ENCODE assay signal across 31 mouse cellular contexts in genomic region chr3:35516517-35516916, GRCm38 (mm10).
"Had no signal": no experiment of that assay in that cellular context is flagged by ENCODE, and none has a peak within 500 bp of the region (broad histone marks: within the 10 kb centered on the region; RNA-seq: fewer than 3 reads in every experiment).

No protein-coding gene starts in this region.

- DNase-seq: left cerebral cortex, postnatal 4 days; liver; liver, embryonic 13.5 days; liver, postnatal 0 days; lung, adult 18-20 months; lung, adult 2 months; lung, embryonic 14.5 days; lung, postnatal 10 days; lung, postnatal 14 days; lung, postnatal 36 days; lung, postnatal 4 days; midbrain, embryonic 14.5 days had no signal

- H3K4me3 ChIP-seq: limb, embryonic 10.5 days; limb, embryonic 12.5 days; limb, embryonic 13.5 days; limb, embryonic 15.5 days; liver, embryonic 12.5 days; liver, embryonic 13.5 days; liver, embryonic 15.5 days; lung, embryonic 15.5 days; megakaryocyte, embryonic 14.5 days; midbrain, embryonic 10.5 days; midbrain, embryonic 12.5 days; midbrain, embryonic 13.5 days; midbrain, embryonic 15.5 days; myocyte had no signal

- H3K4me2 ChIP-seq: limb, embryonic 12.5 days; limb, embryonic 13.5 days; limb, embryonic 15.5 days; liver, embryonic 11.5 days; liver, embryonic 12.5 days; liver, embryonic 13.5 days; liver, embryonic 15.5 days; lung, embryonic 14.5 days; lung, embryonic 15.5 days; midbrain, embryonic 11.5 days; midbrain, embryonic 12.5 days; midbrain, embryonic 13.5 days; midbrain, embryonic 15.5 days had no signal

- H3K9ac ChIP-seq: limb, embryonic 12.5 days; limb, embryonic 13.5 days; limb, embryonic 15.5 days; liver, embryonic 12.5 days; liver, embryonic 13.5 days; liver, embryonic 14.5 days; liver, embryonic 15.5 days; liver, postnatal 0 days; lung, embryonic 14.5 days; lung, embryonic 15.5 days; midbrain, embryonic 12.5 days; midbrain, embryonic 13.5 days; midbrain, embryonic 15.5 days had no signal

- H3K36me3 ChIP-seq: limb, embryonic 10.5 days; limb, embryonic 12.5 days; limb, embryonic 13.5 days; limb, embryonic 15.5 days; liver, embryonic 12.5 days; liver, embryonic 13.5 days; liver, embryonic 15.5 days; lung, embryonic 15.5 days; midbrain, embryonic 10.5 days; midbrain, embryonic 12.5 days; midbrain, embryonic 13.5 days; midbrain, embryonic 15.5 days had no signal

- H3K9me3 ChIP-seq: limb, embryonic 10.5 days; limb, embryonic 12.5 days; limb, embryonic 13.5 days; limb, embryonic 15.5 days; liver, embryonic 12.5 days; liver, embryonic 13.5 days; liver, embryonic 15.5 days; lung, embryonic 15.5 days; megakaryocyte, embryonic 14.5 days; midbrain, embryonic 10.5 days; midbrain, embryonic 12.5 days; midbrain, embryonic 13.5 days; midbrain, embryonic 15.5 days had no signal

- H3K27me3 ChIP-seq: limb, embryonic 12.5 days; limb, embryonic 13.5 days; limb, embryonic 15.5 days; liver, embryonic 12.5 days; liver, embryonic 13.5 days; liver, embryonic 15.5 days; lung, embryonic 15.5 days; megakaryocyte, embryonic 14.5 days; midbrain, embryonic 12.5 days; midbrain, embryonic 13.5 days; midbrain, embryonic 15.5 days had no signal

- H3K4me1 ChIP-seq: limb, embryonic 10.5 days; limb, embryonic 12.5 days; limb, embryonic 13.5 days; limb, embryonic 15.5 days; liver, embryonic 12.5 days; liver, embryonic 13.5 days; liver, embryonic 15.5 days; lung, embryonic 15.5 days; megakaryocyte, embryonic 14.5 days; midbrain, embryonic 12.5 days; midbrain, embryonic 13.5 days; midbrain, embryonic 15.5 days had no signal

- ATAC-seq: liver, embryonic 12.5 days; liver, postnatal 0 days; lung, postnatal 0 days; midbrain, embryonic 13.5 days; midbrain, embryonic 15.5 days; midbrain, embryonic 16.5 days had no signal

- H3K27ac ChIP-seq: limb, embryonic 10.5 days; limb, embryonic 12.5 days; limb, embryonic 13.5 days; limb, embryonic 15.5 days; liver, embryonic 12.5 days; liver, embryonic 13.5 days; liver, embryonic 14.5 days; liver, embryonic 15.5 days; lung, embryonic 15.5 days; macrophage; midbrain, embryonic 10.5 days; midbrain, embryonic 12.5 days; midbrain, embryonic 13.5 days; midbrain, embryonic 15.5 days had no signal
